Mouse (Mus musculus): ENCODE results near the gene Adk.

DNA sequence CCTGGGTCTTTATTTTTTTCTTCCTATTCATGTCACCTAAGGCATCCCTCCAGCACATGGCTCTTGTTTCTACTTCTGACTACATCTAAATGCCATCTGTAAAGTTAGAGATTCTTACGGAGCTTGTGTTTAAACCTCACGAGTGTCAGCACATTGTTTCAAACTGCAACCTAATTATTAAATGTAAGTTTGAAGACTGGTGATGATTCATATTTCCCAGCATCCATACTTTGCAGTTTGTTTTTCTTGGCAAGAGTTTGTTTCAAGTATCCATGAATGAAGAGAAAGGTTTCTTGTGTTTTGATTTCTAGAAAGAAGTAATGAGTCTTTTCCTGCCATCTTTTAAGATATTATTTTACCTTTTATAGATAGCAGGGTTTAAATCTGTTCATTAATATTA lies 299.3 kb downstream of the Adk start:
- TF ChIP-seq EP300 (IDR thresholded peaks at IDR 0.05; ENCODE audit: low read depth) (no peak), CTCF (IDR thresholded peaks at IDR 0.05; ENCODE audit: low read depth) (no peak)
